Mouse (Mus musculus) bone marrow macrophage, adult 2 months (primary cell): Measurements from ENCODE around the gene Tcf21.

Experiments
- CTCF ChIP-seq: IDR thresholded peaks from 2 replicates; pipeline ENCODE4 v1.5.1; 2012; ENCODE audit warnings: low read depth, mild to moderate bottlenecking, low read length, moderate library complexity
- POLR2A ChIP-seq: IDR thresholded peaks from 2 replicates; pipeline ENCODE4 v1.6.1; 2012; ENCODE audit warnings: mild to moderate bottlenecking, low read depth, low read length, borderline replicate concordance

- TF ChIP-seq POLR2A = no peak
- no peak for TF ChIP-seq CTCF
Measured at GRCm38 (mm10) chr10:22867210-22867609, 47.2 kb upstream of the Tcf21 start.
